Mouse (Mus musculus) midbrain, embryonic 14.5 days (tissue): ENCODE measurements at regions not wholly inside any gene's neighbourhood (a gene's known extent, or its start where the extent isn't known, plus 50 kb on each side); places are given as distances from the start of the nearest gene placed in this dataset. TPM values are rescaled to one million over a fixed set of nuclear protein-coding genes. Genes with fewer than 3 reads are reported as not detected.

Experiments
- ATAC-seq: fragments of 200-750 bp; cut with Nextera tagmentation; 2 replicates; pipeline ENCODE4 v1.8.0; 2017; ENCODE audit warnings: moderate number of reproducible peaks, moderate library complexity; ENCODE audit not compliant: low FRiP score, low TSS enrichment
- DNase-seq: peaks from one replicate; pipeline ENCODE4 v3.0.0-alpha.2; 2015
- H3K27ac ChIP-seq: fragments of 300-500 bp; sonication (generic); replicated peaks from 2 replicates; pipeline ENCODE4 v1.5.1; 2014; ENCODE audit warnings: mild to moderate bottlenecking, low read depth, low read length, moderate library complexity
- H3K27me3 ChIP-seq: fragments of 300-500 bp; sonication (generic); 2 replicates; pipeline ENCODE4 v1.6.1; 2014; ENCODE audit warnings: low read length, control low read depth, mixed read lengths; ENCODE audit not compliant: control insufficient read depth, insufficient read depth
- H3K36me3 ChIP-seq: fragments of 300-500 bp; sonication (generic); 2 replicates; pipeline ENCODE4 v1.6.1; 2014; ENCODE audit warnings: low read length, control low read depth; ENCODE audit not compliant: control insufficient read depth, insufficient read depth
- H3K4me1 ChIP-seq: fragments of 300-500 bp; sonication (generic); 2 replicates; pipeline ENCODE4 v1.6.1; 2014; ENCODE audit warnings: mild to moderate bottlenecking, antibody characterized with exemption, low read length, control low read depth; ENCODE audit not compliant: control insufficient read depth, insufficient read depth
- H3K4me2 ChIP-seq: fragments of 300-500 bp; sonication (generic); 2 replicates; pipeline ENCODE4 v1.6.1; 2014; ENCODE audit warnings: mild to moderate bottlenecking, low read length, moderate library complexity
- H3K4me3 ChIP-seq: fragments of 300-500 bp; sonication (generic); replicated peaks from 2 replicates; pipeline ENCODE4 v1.5.1; 2014; ENCODE audit warnings: low read depth, low read length
- H3K9ac ChIP-seq: fragments of 300-500 bp; sonication (generic); replicated peaks from 2 replicates; pipeline ENCODE4 v1.6.1; 2014; ENCODE audit warnings: mild to moderate bottlenecking, low read length, moderate library complexity
- H3K9me3 ChIP-seq: fragments of 300-500 bp; sonication (generic); 2 replicates; pipeline ENCODE4 v1.6.1; 2016; ENCODE audit warnings: low read length, control low read depth, mixed read lengths; ENCODE audit not compliant: control insufficient read depth
- WGBS: fragments of 180-500 bp; shearing (Covaris S2); extraction: QIAGEN DNeasy Blood & Tissue Kit; methylation state at CpG from one replicate; pipeline ENCODE4 v1.1.7; 2014; 5-methylcytosine and 5-hydroxymethylcytosine counted together
- microRNA-seq: library from miRNA; unstranded; fragments of <30 nt; microRNA quantifications from one replicate; pipeline ENCODE4, GENCODE M21; 2016

- ATAC-seq (no peak), DNase-seq (no peak)
- Histone ChIP-seq H3K36me3 (no peaks in the 10 kb centered on the region), H3K4me2 (no peak overlapping the region), H3K4me1 (no peaks in the 10 kb centered on the region), H3K9me3 (peaks cover 16% of the 10 kb centered on the region; the same call in 1 of the 2 replicates), H3K9ac (no peak overlapping the region), H3K27ac (no peak overlapping the region), H3K4me3 (no peak overlapping the region), H3K27me3 (no peaks in the 10 kb centered on the region)
- 86% methylated on average over 6 of the region's 6 CpGs for WGBS
Observed at GRCm38 (mm10) chr12:113430340-113430739, 59.0 kb upstream of the Adam6b start.

Small RNA genes lying in the stretch of these regions (microRNA-seq; reads per million reads assigned to microRNA genes)
- not detected for gene Gm22175
- gene Gm24022, result not detected
- not detected for gene Gm25747
